Mouse (Mus musculus) heart, embryonic 10.5 days (tissue): ENCODE measurements around the gene Crat. TPM values are rescaled to one million over a fixed set of nuclear protein-coding genes. Genes with fewer than 3 reads are reported as not detected.

Experiments
- DNase-seq: peaks from one replicate; pipeline ENCODE4 v3.0.0-alpha.2; 2017; ENCODE audit warnings: low spot score
- H3K27ac ChIP-seq: fragments of 300-500 bp; sonication (generic); 2 replicates; pipeline ENCODE4 v1.5.1; 2016; ENCODE audit warnings: mild to moderate bottlenecking
- H3K27me3 ChIP-seq: fragments of 300-500 bp; sonication (generic); 2 replicates; pipeline ENCODE4 v1.6.1; 2016; ENCODE audit warnings: mild to moderate bottlenecking; ENCODE audit not compliant: poor library complexity, insufficient read depth, severe bottlenecking
- H3K36me3 ChIP-seq: fragments of 300-500 bp; sonication (generic); 2 replicates; pipeline ENCODE4 v1.6.1; 2016; ENCODE audit warnings: mild to moderate bottlenecking, moderate library complexity
- H3K4me1 ChIP-seq: fragments of 300-500 bp; sonication (generic); 2 replicates; pipeline ENCODE4 v1.6.1; 2016; ENCODE audit warnings: mild to moderate bottlenecking
- H3K4me3 ChIP-seq: fragments of 300-500 bp; sonication (generic); 2 replicates; pipeline ENCODE4 v1.5.1; 2016; ENCODE audit warnings: mild to moderate bottlenecking, moderate library complexity
- H3K9me3 ChIP-seq: fragments of 300-500 bp; sonication (generic); 2 replicates; pipeline ENCODE4 v1.6.1; 2016; ENCODE audit warnings: mild to moderate bottlenecking, moderate library complexity
- WGBS: fragments of 180-500 bp; shearing (Covaris S2); methylation state at CpG from one replicate; pipeline ENCODE4 v1.1.7; 2016; 5-methylcytosine and 5-hydroxymethylcytosine counted together
- polyA plus RNA-seq: library from polyadenylated mRNA; unstranded; fragments of >200 nt; fragmentation: Nextera tagmentation; extraction: Ambion mirVana; gene quantifications from 2 replicates; pipeline ENCODE4 v1.2.1, GENCODE M21; 2016

Gene Crat
- polyA plus RNA-seq, result 36.1 and 55.2 TPM in 2 replicates

DNA sequence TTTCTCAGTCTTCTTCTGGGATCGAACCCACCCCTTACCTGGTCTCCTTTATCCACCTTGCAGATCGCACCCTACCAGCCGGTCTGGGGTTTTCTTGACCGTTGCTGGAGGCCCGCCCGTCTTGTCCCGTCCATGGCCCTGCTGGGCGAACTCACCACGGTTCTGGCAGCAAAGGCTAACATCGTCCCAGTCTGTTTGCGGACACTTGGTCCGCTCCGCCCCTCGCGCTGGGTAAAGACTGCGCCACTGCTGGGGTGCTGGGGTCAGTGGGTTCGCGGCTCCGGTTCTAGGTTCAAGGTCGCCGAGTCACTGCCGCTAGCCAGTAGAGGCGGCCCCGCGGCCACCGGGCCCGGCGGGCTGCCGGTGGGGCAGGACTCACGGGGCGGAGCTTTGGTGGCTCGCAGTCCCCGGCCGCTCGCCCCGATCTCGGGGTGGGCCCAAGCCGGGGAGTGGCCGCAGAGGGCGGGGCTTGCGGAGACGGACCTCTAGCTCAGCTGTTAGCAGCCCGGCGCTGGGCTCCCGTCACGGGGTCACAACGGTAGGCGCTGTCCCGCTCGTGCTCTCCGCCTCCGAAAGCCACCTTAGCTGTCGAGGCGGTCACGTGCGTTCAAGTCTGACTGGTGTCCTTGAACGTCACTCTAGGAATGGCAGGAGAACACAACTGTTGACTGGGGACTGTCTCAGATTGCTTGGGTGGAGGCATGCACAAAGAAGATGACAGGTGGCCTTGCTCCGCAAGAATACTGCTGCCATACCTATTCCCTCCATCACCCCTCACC lies at the start of gene Crat:
TSS of gene Crat (minus strand) at position 657 of the 779 bp plus-strand sequence.
- H3K9me3 ChIP-seq, result no peaks in the 10 kb centered on the region
- H3K27me3 ChIP-seq, result no peaks in the 10 kb centered on the region
- H3K36me3 ChIP-seq, result peaks cover 28% of the 10 kb centered on the region
- peak within 1 kb of the TSS; percentile 94 for H3K4me3 ChIP-seq
- peak within 1 kb of the TSS; percentile 98 for H3K27ac ChIP-seq
- peak; percentile 94 for DNase-seq
- under 1% methylated on average over 58 of the region's 58 CpGs for WGBS
- peaks cover 46% of the 10 kb centered on the region for H3K4me1 ChIP-seq

DNA sequence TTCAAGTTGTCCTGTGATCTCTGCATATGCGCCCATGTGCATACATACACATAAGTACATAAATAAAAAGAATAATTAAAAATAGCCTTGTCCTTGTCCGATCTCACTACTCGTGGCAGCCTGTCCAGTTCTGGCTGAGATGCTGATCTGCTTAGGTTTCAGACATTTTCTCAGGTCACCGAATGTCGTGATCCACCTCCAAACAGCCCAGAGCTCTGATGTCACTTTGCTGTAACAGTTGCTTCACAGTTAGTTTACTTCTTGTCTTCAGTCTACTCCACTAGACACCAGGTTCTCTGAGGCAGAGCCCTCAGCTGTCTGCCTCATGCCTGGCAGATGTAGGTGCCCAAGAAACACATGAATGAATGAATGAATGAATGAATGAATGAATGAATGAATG lies 48.8 kb upstream of the Crat start:
- Histone ChIP-seq H3K36me3 (0 out of 2 replicates have a peak, but pooled peaks cover 6% of the 10 kb centered on the region), H3K27ac (peak overlapping the region; percentile 79), H3K4me3 (peak overlapping the region; percentile 52), H3K9me3 (no peaks in the 10 kb centered on the region), H3K27me3 (peaks cover 9% of the 10 kb centered on the region), H3K4me1 (peaks cover 65% of the 10 kb centered on the region)
- DNase-seq, result no peak
- WGBS, result 53% methylated on average over 5 of the region's 5 CpGs

DNA sequence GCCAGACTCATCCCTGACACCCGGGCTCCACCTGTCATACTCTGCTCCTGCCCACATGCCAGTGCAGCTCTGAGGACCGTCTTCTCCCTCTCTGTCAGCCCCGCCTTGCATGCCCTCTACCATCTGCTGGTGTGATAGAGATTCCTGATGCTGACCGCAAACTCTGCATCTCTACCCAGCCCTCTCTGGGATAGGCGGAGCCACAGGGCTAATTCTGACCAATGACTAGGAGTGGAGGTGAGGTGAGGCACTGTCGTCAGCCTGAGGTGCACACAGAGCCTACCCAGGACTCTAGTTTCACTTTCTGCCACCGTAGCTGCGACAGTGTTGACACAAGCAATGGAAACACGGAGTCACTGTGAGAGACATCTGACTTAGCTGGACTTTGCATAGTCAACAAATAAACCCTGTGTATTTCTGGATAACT lies 48.3 kb upstream of the Crat start:
- peak; percentile 95 for DNase-seq
- WGBS, result 1% methylated on average over 9 of the region's 9 CpGs
- Histone ChIP-seq H3K4me1 (peaks cover 60% of the 10 kb centered on the region), H3K9me3 (no peaks in the 10 kb centered on the region), H3K27ac (peak overlapping the region; percentile 79), H3K27me3 (peaks cover 6% of the 10 kb centered on the region), H3K36me3 (peaks cover 10% of the 10 kb centered on the region; the same call in 1 of the 2 replicates), H3K4me3 (peak overlapping the region; percentile 52)

DNA sequence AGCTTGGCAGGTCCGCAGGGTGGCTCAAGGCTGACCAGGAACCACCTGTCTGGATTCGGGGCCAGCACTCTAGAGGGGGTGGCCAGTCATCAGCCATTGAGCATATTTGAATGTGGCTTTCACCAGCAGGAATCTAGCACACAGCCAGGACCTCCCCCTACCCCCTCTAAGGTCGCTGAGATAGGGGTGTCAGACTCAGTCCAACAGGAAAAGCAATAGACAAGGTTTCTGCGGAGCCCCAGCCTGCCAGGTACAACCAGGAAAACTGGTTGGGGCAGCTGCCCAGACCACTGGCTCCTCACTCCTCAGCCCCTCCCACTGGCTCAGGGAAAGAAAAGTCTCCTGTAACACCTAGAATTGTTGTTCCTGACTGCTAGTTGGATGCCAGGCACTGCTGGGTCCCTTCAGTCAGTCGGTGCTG lies 47.7 kb upstream of the Crat start:
- H3K9me3 ChIP-seq, result no peaks in the 10 kb centered on the region
- peaks cover 12% of the 10 kb centered on the region; the same call in 1 of the 2 replicates for H3K36me3 ChIP-seq
- H3K27ac ChIP-seq, result peak overlapping the region; percentile 79
- WGBS, result 29% methylated on average over 5 of the region's 5 CpGs
- peak overlapping the region; percentile 52 for H3K4me3 ChIP-seq
- DNase-seq, result no peak
- peaks cover 56% of the 10 kb centered on the region for H3K4me1 ChIP-seq
- H3K27me3 ChIP-seq, result peaks cover under 1% of the 10 kb centered on the region; the same call in 1 of the 2 replicates

DNA sequence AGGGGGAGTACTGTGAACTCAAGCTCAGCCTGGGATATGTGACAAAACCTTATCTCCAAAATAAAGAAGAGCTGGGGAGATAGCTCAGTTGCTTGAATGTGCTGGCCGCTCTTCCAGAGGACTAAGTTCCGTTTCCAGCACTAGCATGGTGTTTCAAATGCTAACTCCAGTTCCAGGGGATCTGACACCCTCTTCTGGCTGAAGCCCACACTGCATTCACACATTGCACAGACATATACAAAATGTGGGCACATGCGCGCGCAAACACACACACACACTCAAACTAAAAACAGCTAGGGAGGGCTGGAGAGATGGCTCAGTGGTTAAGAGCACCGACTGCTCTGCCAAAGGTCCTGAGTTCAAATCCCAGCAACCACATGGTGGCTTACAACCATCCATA lies 43.6 kb upstream of the Crat start:
- H3K36me3 ChIP-seq, result peaks cover 22% of the 10 kb centered on the region
- no peaks in the 10 kb centered on the region for H3K27me3 ChIP-seq
- peaks cover 53% of the 10 kb centered on the region for H3K4me1 ChIP-seq
- no peak overlapping the region for H3K4me3 ChIP-seq
- WGBS, result 85% methylated on average over 6 of the region's 6 CpGs
- DNase-seq, result no peak
- no peak overlapping the region for H3K27ac ChIP-seq
- H3K9me3 ChIP-seq, result no peaks in the 10 kb centered on the region

DNA sequence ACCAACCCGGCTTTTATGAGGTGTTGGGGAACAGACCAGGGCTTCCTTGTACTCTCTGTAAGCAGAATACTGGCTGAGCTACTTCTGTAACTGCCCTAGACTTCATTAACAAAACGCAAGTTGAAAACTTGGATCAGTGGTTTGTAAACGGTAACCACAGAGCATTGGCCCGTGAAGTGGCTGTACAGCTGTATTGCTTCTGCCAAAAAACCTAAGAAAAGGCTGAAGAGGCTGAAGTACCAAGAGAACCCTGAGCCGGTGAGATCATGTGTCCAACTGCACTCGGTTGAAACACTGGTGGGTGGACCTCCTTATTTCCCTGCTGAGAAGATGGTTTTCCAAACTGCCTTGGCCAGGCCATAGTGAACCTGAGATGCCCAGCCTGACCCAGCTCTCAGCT lies 42.7 kb upstream of the Crat start:
- 88% methylated on average over 6 of the region's 6 CpGs for WGBS
- Histone ChIP-seq H3K36me3 (peaks cover 29% of the 10 kb centered on the region), H3K4me3 (no peak overlapping the region), H3K4me1 (peaks cover 52% of the 10 kb centered on the region), H3K27ac (no peak overlapping the region; the same call in 1 of the 2 replicates), H3K9me3 (no peaks in the 10 kb centered on the region), H3K27me3 (no peaks in the 10 kb centered on the region)
- DNase-seq, result no peak

DNA sequence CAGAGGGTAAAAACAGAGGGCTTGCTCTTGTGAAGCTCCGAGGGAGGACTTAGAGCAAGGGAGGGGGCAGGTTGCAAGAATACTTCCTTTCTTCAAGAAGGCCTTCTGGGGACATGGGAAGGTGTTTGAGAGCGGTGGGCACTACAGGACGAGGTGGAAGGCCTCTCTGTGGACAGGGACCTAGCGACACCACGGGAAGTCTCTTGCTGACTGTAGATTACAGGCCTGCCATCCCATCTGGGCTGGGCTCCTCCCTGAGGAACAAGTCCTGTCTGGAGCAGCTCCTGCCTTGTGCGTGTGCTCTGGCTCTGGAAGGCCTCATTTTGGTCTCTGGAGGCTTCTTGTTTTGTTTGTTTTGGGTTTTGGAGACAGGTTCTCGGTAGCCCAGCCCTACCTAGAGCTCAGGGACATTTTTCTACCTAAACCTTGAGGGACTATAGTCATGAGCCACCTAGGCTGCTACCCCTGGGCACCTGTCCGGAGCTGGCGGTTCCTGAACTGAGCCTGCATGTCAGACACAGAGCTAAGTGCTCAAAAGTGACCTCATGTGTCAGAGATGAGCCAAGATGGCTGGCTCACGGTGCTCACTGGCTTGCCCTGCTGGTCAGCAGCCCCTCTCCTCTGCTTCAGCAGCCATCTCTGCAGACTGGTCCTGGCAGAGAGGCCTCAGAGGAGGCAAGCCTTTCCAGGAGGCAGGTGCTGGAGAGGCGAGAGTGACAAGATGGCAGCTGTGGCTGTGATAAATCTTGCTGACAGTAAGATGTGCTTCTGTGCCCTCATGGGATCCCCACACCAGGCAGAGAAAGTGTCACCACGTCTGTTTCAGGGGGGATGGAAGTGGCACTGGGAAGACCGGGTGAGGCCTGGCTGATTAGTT lies 40.7 kb upstream of the Crat start:
- WGBS, result 54% methylated on average over 13 of the region's 13 CpGs

DNA sequence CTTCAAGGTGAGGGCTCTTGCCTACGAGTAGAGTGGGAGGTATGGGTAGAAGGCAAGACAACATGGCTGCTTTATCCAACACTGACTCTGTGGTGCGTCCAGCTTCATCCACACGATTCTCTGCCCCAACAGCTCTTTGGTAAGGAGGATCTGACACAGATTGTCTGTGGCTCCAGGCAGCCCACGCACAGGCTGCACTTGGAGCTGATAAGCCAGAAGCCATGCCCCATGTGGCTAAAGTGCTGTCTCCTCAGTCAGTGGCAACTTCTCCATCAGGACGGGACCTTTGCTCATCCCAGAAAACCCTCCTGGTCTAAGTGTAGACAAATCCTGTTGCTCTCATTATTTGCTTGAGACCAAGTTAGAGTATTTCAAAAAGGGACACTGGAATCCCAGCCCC lies 39.0 kb upstream of the Crat start:
- H3K9me3 ChIP-seq, result 0 out of 2 replicates have a peak, but pooled peaks cover under 1% of the 10 kb centered on the region
- 0 out of 2 replicates have a peak overlapping the region, but pooled peaks have one; percentile 36 for H3K27ac ChIP-seq
- H3K4me1 ChIP-seq, result peaks cover 51% of the 10 kb centered on the region
- H3K36me3 ChIP-seq, result peaks cover 52% of the 10 kb centered on the region
- 67% methylated on average over 5 of the region's 5 CpGs for WGBS
- no peak overlapping the region for H3K4me3 ChIP-seq
- DNase-seq, result no peak
- H3K27me3 ChIP-seq, result no peaks in the 10 kb centered on the region

More for the DNA sequence above, 40.7 kb upstream of the Crat start:
- no peak for DNase-seq
- Histone ChIP-seq H3K4me1 (peaks cover 55% of the 10 kb centered on the region), H3K27ac (peak overlapping the region; percentile 78), H3K4me3 (no peak overlapping the region), H3K36me3 (peaks cover 43% of the 10 kb centered on the region), H3K9me3 (no peaks in the 10 kb centered on the region), H3K27me3 (no peaks in the 10 kb centered on the region)

DNA sequence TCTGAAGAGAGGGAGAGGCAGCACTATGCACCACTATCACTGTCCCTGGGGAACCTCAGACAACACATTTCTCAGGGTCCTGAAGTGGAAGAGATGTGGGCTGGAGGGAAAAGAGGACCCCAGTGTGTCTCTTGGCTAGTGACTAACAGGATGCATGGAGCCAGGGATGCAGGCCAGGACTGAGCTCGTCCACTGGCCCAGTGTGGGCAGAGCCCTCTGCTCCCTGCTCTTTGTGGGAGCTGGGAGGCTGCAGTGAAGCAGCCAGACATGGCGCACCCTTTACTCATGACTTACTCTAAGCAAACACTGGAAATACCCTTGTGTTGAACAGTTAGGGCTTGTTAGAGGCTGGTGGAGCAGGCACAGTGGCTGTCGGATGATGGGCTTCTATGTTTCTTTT lies 38.0 kb upstream of the Crat start:
- DNase-seq, result no peak
- 75% methylated on average over 3 of the region's 3 CpGs for WGBS
- Histone ChIP-seq H3K4me1 (peaks cover 51% of the 10 kb centered on the region), H3K4me3 (no peak overlapping the region), H3K27me3 (no peaks in the 10 kb centered on the region), H3K27ac (peak overlapping the region; percentile 64; the same call in 1 of the 2 replicates), H3K36me3 (peaks cover 56% of the 10 kb centered on the region), H3K9me3 (peaks cover 4% of the 10 kb centered on the region; the same call in 1 of the 2 replicates)

DNA sequence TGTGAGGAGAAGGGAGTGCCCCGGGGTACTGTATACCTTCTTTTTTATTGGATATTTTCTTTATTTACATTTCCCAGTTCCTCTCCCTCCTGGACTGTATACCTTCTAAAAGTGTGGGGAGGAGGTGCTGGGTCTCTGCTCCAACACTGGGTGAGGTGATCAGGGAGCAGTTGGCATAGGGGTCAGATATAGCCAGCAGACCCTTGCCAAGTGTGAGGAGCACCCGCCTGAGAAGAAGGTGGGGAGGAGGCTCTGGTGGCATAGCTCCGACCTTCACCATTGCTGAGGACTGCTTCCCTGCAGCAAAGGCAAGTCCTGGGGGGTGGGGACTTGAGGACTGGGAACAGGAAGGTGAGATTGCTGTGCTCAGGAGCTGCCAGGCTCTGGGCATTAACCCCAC lies 35.9 kb upstream of the Crat start:
- no peak for DNase-seq
- Histone ChIP-seq H3K36me3 (peaks cover 73% of the 10 kb centered on the region), H3K9me3 (peaks cover 4% of the 10 kb centered on the region; the same call in 1 of the 2 replicates), H3K4me3 (no peak overlapping the region), H3K27me3 (no peaks in the 10 kb centered on the region), H3K4me1 (peaks cover 43% of the 10 kb centered on the region), H3K27ac (no peak overlapping the region)
- 88% methylated on average over 3 of the region's 3 CpGs for WGBS

DNA sequence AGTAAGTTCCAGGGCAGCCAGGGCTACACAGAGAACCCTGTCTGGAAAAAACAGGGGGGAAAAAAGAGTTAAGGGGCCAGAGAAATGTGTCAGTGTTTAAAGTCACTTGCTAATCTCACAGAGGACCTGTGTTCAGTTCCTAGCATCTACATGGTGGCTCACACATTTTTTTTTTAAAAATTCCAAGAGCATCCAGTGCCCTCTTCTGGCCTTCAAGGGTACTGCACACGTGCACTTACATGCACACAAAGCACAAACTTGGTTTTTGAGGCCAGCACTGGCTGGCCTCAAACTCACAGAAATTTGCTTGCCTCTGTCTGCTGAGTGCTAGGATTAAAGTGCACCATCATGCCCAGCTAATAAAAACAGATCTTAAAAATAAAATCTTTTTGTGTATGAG lies 34.9 kb upstream of the Crat start:
- no peak for DNase-seq
- WGBS, result 67% methylated on average over 1 of the region's 1 CpGs
- Histone ChIP-seq H3K4me1 (peaks cover 44% of the 10 kb centered on the region), H3K9me3 (peaks cover 4% of the 10 kb centered on the region; the same call in 1 of the 2 replicates), H3K27ac (no peak overlapping the region), H3K4me3 (no peak overlapping the region), H3K27me3 (no peaks in the 10 kb centered on the region), H3K36me3 (peaks cover 82% of the 10 kb centered on the region)

DNA sequence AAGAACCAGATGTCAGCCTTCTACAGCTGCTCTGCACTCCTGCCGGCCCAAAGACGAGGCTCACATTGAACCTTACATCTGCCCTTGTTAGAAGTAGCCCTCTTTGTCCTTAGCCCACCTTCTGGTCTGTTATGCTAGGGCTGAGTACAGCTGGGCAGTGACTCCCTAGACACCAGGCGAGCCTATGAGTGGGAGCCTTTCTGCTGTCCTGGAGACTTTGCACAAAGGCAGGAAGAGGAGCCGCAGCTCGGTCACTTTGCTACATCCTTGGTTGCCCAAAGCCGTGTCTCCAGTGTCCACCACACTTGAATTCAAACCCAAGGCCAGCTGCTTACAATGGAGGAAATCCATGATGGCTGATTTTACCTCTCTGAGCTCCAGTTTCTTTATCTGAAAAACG lies 32.8 kb upstream of the Crat start:
- peaks cover 91% of the 10 kb centered on the region for H3K36me3 ChIP-seq
- 0 out of 2 replicates have a peak overlapping the region, but pooled peaks have one; percentile 23 for H3K27ac ChIP-seq
- H3K9me3 ChIP-seq, result peaks cover 4% of the 10 kb centered on the region; the same call in 1 of the 2 replicates
- no peaks in the 10 kb centered on the region for H3K27me3 ChIP-seq
- no peak for DNase-seq
- 92% methylated on average over 7 of the region's 7 CpGs for WGBS
- no peak overlapping the region for H3K4me3 ChIP-seq
- peaks cover 53% of the 10 kb centered on the region for H3K4me1 ChIP-seq
